In genomic region chr9:57641022-57641421, GRCm38 (mm10) we compare ENCODE assay signal across 10 mouse cellular contexts. TPM values are rescaled to one million over a fixed set of nuclear protein-coding genes. Genes with fewer than 3 reads are reported as not detected.
A peak's percentile ranks its signal among the peaks of the same experiment; 100 is the strongest.
DNase-seq lines count a peak whose midpoint lies in the region; ATAC-seq lines count a peak whose summit lies in the region.
"Had no signal": no experiment of that assay in that cellular context is flagged by ENCODE, and none has a peak within 500 bp of the region (broad histone marks: within the 10 kb centered on the region; RNA-seq: fewer than 3 reads in every experiment).

No protein-coding gene starts in this region.

- H3K36me3 ChIP-seq in heart, embryonic 11.5 days (ENCODE audit: control insufficient read depth, insufficient read depth, low read length): peaks cover 3% of the 10 kb centered on the region; the same call in 1 of the 2 replicates
- H3K36me3 ChIP-seq in neural tube, embryonic 12.5 days: peaks cover 9% of the 10 kb centered on the region; the same call in 1 of the 2 replicates
- H3K36me3 ChIP-seq in limb, embryonic 11.5 days (ENCODE audit: control insufficient read depth, insufficient read depth, low read length): no peaks in the 10 kb centered on the region
- H3K36me3 ChIP-seq in stomach, embryonic 16.5 days (ENCODE audit: control insufficient read depth, insufficient read depth, low read length): no peaks in the 10 kb centered on the region

- intact Hi-C loops in heart, postnatal 14 days (cut with DNase I): no loop called here

- peaks cover 75% of the 10 kb centered on the region for H3K4me1 ChIP-seq in heart, embryonic 11.5 days (ENCODE audit: control insufficient read depth, insufficient read depth, low read length)
- H3K4me1 ChIP-seq in neural tube, embryonic 12.5 days: peaks cover 78% of the 10 kb centered on the region
- H3K4me1 ChIP-seq in limb, embryonic 11.5 days (ENCODE audit: control insufficient read depth, insufficient read depth, low read length): peaks cover 62% of the 10 kb centered on the region
- peaks cover 69% of the 10 kb centered on the region for H3K4me1 ChIP-seq in stomach, embryonic 16.5 days (ENCODE audit: control insufficient read depth, insufficient read depth, low read length)

- no peaks in the 10 kb centered on the region for H3K27me3 ChIP-seq in heart, embryonic 11.5 days (ENCODE audit: control insufficient read depth, insufficient read depth, low read length)
- no peaks in the 10 kb centered on the region for H3K27me3 ChIP-seq in neural tube, embryonic 12.5 days (replicated peaks)
- H3K27me3 ChIP-seq in limb, embryonic 11.5 days (ENCODE audit: control insufficient read depth, insufficient read depth, low read length): no peaks in the 10 kb centered on the region
- no peaks in the 10 kb centered on the region for H3K27me3 ChIP-seq in stomach, embryonic 16.5 days (ENCODE audit: control insufficient read depth, insufficient read depth, low read length)

- ATAC-seq in heart, embryonic 11.5 days (replicated peaks; ENCODE audit: insufficient number of reproducible peaks, low FRiP score, low TSS enrichment): no peak
- no peak for ATAC-seq in neural tube, embryonic 12.5 days (ENCODE audit: low FRiP score, low read depth)
- no peak for ATAC-seq in limb, embryonic 11.5 days (ENCODE audit: insufficient number of reproducible peaks, low FRiP score, low TSS enrichment, low read depth)
- no peak for ATAC-seq in stomach, embryonic 16.5 days (ENCODE audit: insufficient read depth, low FRiP score)
- no peak for ATAC-seq in cerebellum, adult (ENCODE audit: insufficient number of reproducible peaks, low FRiP score, low TSS enrichment)

- H3K9me3 ChIP-seq in heart, embryonic 11.5 days (replicated peaks; ENCODE audit: control insufficient read depth, low read length): no peaks in the 10 kb centered on the region
- H3K9me3 ChIP-seq in neural tube, embryonic 12.5 days: no peaks in the 10 kb centered on the region
- H3K9me3 ChIP-seq in limb, embryonic 11.5 days (ENCODE audit: control insufficient read depth, low read length): no peaks in the 10 kb centered on the region
- H3K9me3 ChIP-seq in stomach, embryonic 16.5 days (replicated peaks; ENCODE audit: control insufficient read depth, low read length): no peaks in the 10 kb centered on the region

- H3K4me2 ChIP-seq in heart, embryonic 11.5 days: peak overlapping the region; percentile 59
- peak overlapping the region; percentile 44; the same call in 1 of the 2 replicates for H3K4me2 ChIP-seq in neural tube, embryonic 12.5 days (replicated peaks)
- 0 out of 2 replicates have a peak overlapping the region, but pooled peaks have one; percentile 41 for H3K4me2 ChIP-seq in limb, embryonic 11.5 days (ENCODE audit: low read depth, severe bottlenecking)
- H3K4me2 ChIP-seq in stomach, embryonic 16.5 days (ENCODE audit: low read depth, low read length): peak overlapping the region; percentile 57

- H3K4me3 ChIP-seq in heart, embryonic 11.5 days (ENCODE audit: low read depth, low read length): no peak overlapping the region
- H3K4me3 ChIP-seq in neural tube, embryonic 12.5 days: no peak overlapping the region
- H3K4me3 ChIP-seq in limb, embryonic 11.5 days (ENCODE audit: low read depth, low read length): no peak overlapping the region
- peak overlapping the region; percentile 32; the same call in 1 of the 2 replicates for H3K4me3 ChIP-seq in stomach, embryonic 16.5 days (replicated peaks; ENCODE audit: low read length)

- no peak for DNase-seq in heart, postnatal 14 days
- DNase-seq in neural tube, embryonic 10.5 days (ENCODE audit: extremely low spot score, low spot score): no peak
- no peak for DNase-seq in limb, embryonic 11.5 days (ENCODE audit: low spot score)
- no peak for DNase-seq in cerebellum, adult 18-20 months
- DNase-seq: cerebellum, adult 9-10 months had no signal

- no peak overlapping the region for H3K9ac ChIP-seq in heart, embryonic 11.5 days (ENCODE audit: low read depth, low read length)
- no peak overlapping the region for H3K9ac ChIP-seq in neural tube, embryonic 12.5 days
- no peak overlapping the region; the same call in 1 of the 2 replicates for H3K9ac ChIP-seq in limb, embryonic 11.5 days (ENCODE audit: low read length)
- peak overlapping the region; percentile 59 for H3K9ac ChIP-seq in stomach, embryonic 16.5 days (ENCODE audit: low read length)

- WGBS in heart, embryonic 11.5 days (ENCODE audit: insufficient replicate concordance): 45% methylated on average over 1 of the region's 1 CpGs
- WGBS in neural tube, embryonic 12.5 days: 81% methylated on average over 1 of the region's 1 CpGs
- WGBS in limb, embryonic 11.5 days: 85% methylated on average over 1 of the region's 1 CpGs
- WGBS in stomach, embryonic 16.5 days: 42% methylated on average over 1 of the region's 1 CpGs

- H3K27ac ChIP-seq in heart, embryonic 11.5 days (ENCODE audit: low read depth, low read length): no peak overlapping the region
- H3K27ac ChIP-seq in neural tube, embryonic 12.5 days: no peak overlapping the region
- H3K27ac ChIP-seq in limb, embryonic 11.5 days (replicated peaks; ENCODE audit: low read depth, low read length): no peak overlapping the region; the same call in 1 of the 2 replicates
- peak overlapping the region; percentile 95 for H3K27ac ChIP-seq in stomach, embryonic 16.5 days (ENCODE audit: low read length)

RNA-seq across cellular contexts. Expression of gene Csk, which starts 12.4 kb away (rescaled TPM):
- 15.9 and 18.6 TPM in 2 replicates for polyA plus RNA-seq in heart, embryonic 11.5 days (2014; fragmentation: Nextera tagmentation; extraction: Ambion mirVana)
- 10 to 100 TPM; 26.9 to 34.1 TPM for total RNA-seq in heart, postnatal 14 days (2021)
- 40.3 and 41.7 TPM in 2 replicates for polyA plus RNA-seq in neural tube, embryonic 12.5 days (2016; fragmentation: Nextera tagmentation; extraction: Ambion mirVana)
- 33.7 and 34.6 TPM in 2 replicates for polyA plus RNA-seq in limb, embryonic 11.5 days (2014; fragmentation: Nextera tagmentation; extraction: Ambion mirVana)
- 26.6 and 27.9 TPM in 2 replicates for polyA plus RNA-seq in stomach, embryonic 16.5 days (2015; fragmentation: Nextera tagmentation; extraction: Ambion mirVana)

RNA-seq across cellular contexts. Expression of gene Lman1l, which starts 20.4 kb away (rescaled TPM):
- polyA plus RNA-seq in heart, embryonic 11.5 days (2014; fragmentation: Nextera tagmentation; extraction: Ambion mirVana): not detected in 2 replicates
- not detected for total RNA-seq in heart, postnatal 14 days (2021)
- polyA plus RNA-seq in neural tube, embryonic 12.5 days (2016; fragmentation: Nextera tagmentation; extraction: Ambion mirVana): not detected in 2 replicates
- polyA plus RNA-seq in limb, embryonic 11.5 days (2014; fragmentation: Nextera tagmentation; extraction: Ambion mirVana): not detected in 2 replicates
- not detected in 2 replicates for polyA plus RNA-seq in stomach, embryonic 16.5 days (2015; fragmentation: Nextera tagmentation; extraction: Ambion mirVana)
- total RNA-seq: layer of hippocampus, adult 18-20 months had no signal

RNA-seq across cellular contexts. Expression of gene Cplx3, which starts 34.9 kb away (rescaled TPM):
- not detected in 2 replicates for polyA plus RNA-seq in heart, embryonic 11.5 days (2014; fragmentation: Nextera tagmentation; extraction: Ambion mirVana)
- total RNA-seq in heart, postnatal 14 days (2021): not detected
- polyA plus RNA-seq in neural tube, embryonic 12.5 days (2016; fragmentation: Nextera tagmentation; extraction: Ambion mirVana): not detected in 2 replicates
- polyA plus RNA-seq in limb, embryonic 11.5 days (2014; fragmentation: Nextera tagmentation; extraction: Ambion mirVana): not detected in 2 replicates
- not detected in 2 replicates for polyA plus RNA-seq in stomach, embryonic 16.5 days (2015; fragmentation: Nextera tagmentation; extraction: Ambion mirVana)

RNA-seq across cellular contexts. Expression of gene Cyp1a2, which starts 42.5 kb away (rescaled TPM):
- not detected in 2 replicates for polyA plus RNA-seq in heart, embryonic 11.5 days (2014; fragmentation: Nextera tagmentation; extraction: Ambion mirVana)
- total RNA-seq in heart, postnatal 14 days (2021): not detected
- polyA plus RNA-seq in neural tube, embryonic 12.5 days (2016; fragmentation: Nextera tagmentation; extraction: Ambion mirVana): not detected in 2 replicates
- polyA plus RNA-seq in limb, embryonic 11.5 days (2014; fragmentation: Nextera tagmentation; extraction: Ambion mirVana): not detected in 2 replicates
- polyA plus RNA-seq in stomach, embryonic 16.5 days (2015; fragmentation: Nextera tagmentation; extraction: Ambion mirVana): not detected in 2 replicates
- total RNA-seq: layer of hippocampus, adult 18-20 months had no signal

RNA-seq across cellular contexts. Expression of gene Cyp1a1, which starts 46.7 kb away (rescaled TPM):
- polyA plus RNA-seq in heart, embryonic 11.5 days (2014; fragmentation: Nextera tagmentation; extraction: Ambion mirVana): not detected in 2 replicates
- not detected for total RNA-seq in heart, postnatal 14 days (2021)
- not detected in 2 replicates for polyA plus RNA-seq in neural tube, embryonic 12.5 days (2016; fragmentation: Nextera tagmentation; extraction: Ambion mirVana)
- polyA plus RNA-seq in limb, embryonic 11.5 days (2014; fragmentation: Nextera tagmentation; extraction: Ambion mirVana): not detected in 2 replicates
- polyA plus RNA-seq in stomach, embryonic 16.5 days (2015; fragmentation: Nextera tagmentation; extraction: Ambion mirVana): 0.05 TPM in 1 of 2 replicates, not detected in the other
